Mouse (Mus musculus) hindbrain, embryonic 12.5 days (tissue): ENCODE data around the gene A830031A19Rik. TPM values are rescaled to one million over a fixed set of nuclear protein-coding genes. Genes with fewer than 3 reads are reported as not detected.

ENCODE experiments used
- ATAC-seq: fragments of 200-750 bp; cut with Nextera tagmentation; 2 replicates; pipeline ENCODE4 v1.8.0; 2017; ENCODE audit warnings: moderate TSS enrichment; ENCODE audit not compliant: low FRiP score
- H3K27ac ChIP-seq: fragments of 300-500 bp; sonication (generic); 2 replicates; pipeline ENCODE4 v1.5.1; 2016; ENCODE audit warnings: mild to moderate bottlenecking
- H3K27me3 ChIP-seq: fragments of 300-500 bp; sonication (generic); 2 replicates; pipeline ENCODE4 v1.6.1; 2016; ENCODE audit warnings: mild to moderate bottlenecking
- H3K36me3 ChIP-seq: fragments of 300-500 bp; sonication (generic); 2 replicates; pipeline ENCODE4 v1.6.1; 2016; ENCODE audit warnings: mild to moderate bottlenecking
- H3K4me1 ChIP-seq: fragments of 300-500 bp; sonication (generic); 2 replicates; pipeline ENCODE4 v1.6.1; 2016
- H3K4me2 ChIP-seq: fragments of 300-500 bp; sonication (generic); replicated peaks from 2 replicates; pipeline ENCODE4 v1.6.1; 2016; ENCODE audit warnings: mild to moderate bottlenecking
- H3K4me3 ChIP-seq: fragments of 300-500 bp; sonication (generic); 2 replicates; pipeline ENCODE4 v1.5.1; 2016; ENCODE audit warnings: mild to moderate bottlenecking
- H3K9ac ChIP-seq: fragments of 300-500 bp; sonication (generic); 2 replicates; pipeline ENCODE4 v1.6.1; 2016; ENCODE audit warnings: mild to moderate bottlenecking, moderate library complexity
- H3K9me3 ChIP-seq: fragments of 300-500 bp; sonication (generic); replicated peaks from 2 replicates; pipeline ENCODE4 v1.6.1; 2016; ENCODE audit warnings: mild to moderate bottlenecking
- WGBS: fragments of 180-500 bp; shearing (Covaris S2); methylation state at CpG from one replicate; pipeline ENCODE4 v1.1.7; 2016; 5-methylcytosine and 5-hydroxymethylcytosine counted together
- polyA plus RNA-seq: library from polyadenylated mRNA; unstranded; fragments of >200 nt; fragmentation: Nextera tagmentation; extraction: Ambion mirVana; gene quantifications from 2 replicates; pipeline ENCODE4 v1.2.1, GENCODE M21; 2016

The A830031A19Rik gene
- polyA plus RNA-seq, 1 experiment from 2014 or later, result not detected

DNA sequence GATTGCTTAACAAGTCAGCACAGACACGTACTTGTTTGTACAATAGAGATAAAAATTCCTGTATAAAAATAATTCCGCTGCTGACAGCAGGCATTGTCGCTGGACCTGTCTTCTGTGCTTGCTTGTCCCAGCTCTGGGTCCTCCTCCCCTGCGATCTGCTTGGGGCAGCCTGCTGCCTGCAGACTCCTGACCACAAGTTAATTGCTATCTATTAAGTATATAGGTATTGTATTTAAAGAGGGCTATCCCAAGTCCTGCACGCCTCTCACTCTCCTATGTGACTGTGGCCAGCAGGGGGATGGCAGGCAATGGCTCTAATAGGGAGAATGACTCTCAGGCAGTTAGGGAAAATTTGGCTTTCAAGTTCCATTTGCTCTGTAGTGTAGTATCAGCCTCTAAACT lies 19.2 kb upstream of the A830031A19Rik start:
- no peaks in the 10 kb centered on the region for H3K27me3 ChIP-seq
- H3K9ac ChIP-seq, result no peak overlapping the region
- ATAC-seq, result no peak
- H3K27ac ChIP-seq, result no peak overlapping the region
- no peak overlapping the region for H3K4me2 ChIP-seq
- H3K9me3 ChIP-seq, result no peaks in the 10 kb centered on the region
- H3K4me3 ChIP-seq, result no peak overlapping the region
- WGBS, result 47% methylated on average over 5 of the region's 5 CpGs
- peaks cover 83% of the 10 kb centered on the region for H3K4me1 ChIP-seq
- no peaks in the 10 kb centered on the region for H3K36me3 ChIP-seq

GRCm38 (mm10) chr11:24092618-24093017 lies 17.8 kb upstream of the A830031A19Rik start:
- Histone ChIP-seq H3K27me3 (no peaks in the 10 kb centered on the region), H3K4me1 (peaks cover 81% of the 10 kb centered on the region), H3K4me2 (no peak overlapping the region), H3K9me3 (no peaks in the 10 kb centered on the region), H3K27ac (no peak overlapping the region), H3K4me3 (no peak overlapping the region), H3K9ac (no peak overlapping the region), H3K36me3 (peaks cover 8% of the 10 kb centered on the region)
- WGBS, result 55% methylated on average over 3 of the region's 3 CpGs
- ATAC-seq, result no peak

DNA sequence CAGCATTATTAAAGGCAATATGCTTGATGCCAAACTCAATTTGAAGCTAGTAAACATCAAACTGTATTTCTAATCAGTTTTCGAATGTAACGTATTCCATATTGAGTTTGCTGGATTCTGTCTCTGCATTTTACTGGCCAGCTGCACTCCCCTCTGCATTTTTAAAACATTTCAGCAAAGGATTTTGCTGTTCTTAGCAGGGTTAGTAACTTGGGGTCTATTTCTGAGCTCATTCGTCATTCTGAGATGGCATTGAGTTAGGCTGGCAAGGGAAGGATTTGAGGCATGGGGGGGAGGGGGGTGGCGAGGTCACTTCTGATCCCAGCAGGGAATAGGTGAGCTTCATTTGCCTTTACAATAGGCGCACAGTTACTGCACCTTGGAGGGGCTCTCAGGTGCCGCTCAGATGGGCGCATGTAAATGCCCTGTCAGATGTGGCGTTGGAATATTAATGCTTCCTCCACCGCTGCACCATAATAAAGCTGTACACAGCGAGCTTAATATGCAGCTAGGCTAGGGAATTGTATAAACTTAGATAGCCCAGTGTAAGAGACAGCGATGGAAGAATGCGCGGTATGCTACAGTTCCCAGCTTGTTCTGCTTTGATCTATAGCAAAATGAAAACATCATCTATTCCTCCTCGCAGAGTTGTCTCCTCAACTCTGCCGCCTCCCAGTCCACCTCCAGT lies 16.7 kb upstream of the A830031A19Rik start:
- 21% methylated on average over 15 of the region's 15 CpGs for WGBS
- H3K27ac ChIP-seq, result 0 out of 2 replicates have a peak overlapping the region, but pooled peaks have one; percentile 12
- H3K27me3 ChIP-seq, result no peaks in the 10 kb centered on the region
- no peaks in the 10 kb centered on the region for H3K9me3 ChIP-seq
- peak; percentile 28 for ATAC-seq
- peaks cover 77% of the 10 kb centered on the region for H3K4me1 ChIP-seq
- no peak overlapping the region for H3K4me3 ChIP-seq
- H3K9ac ChIP-seq, result no peak overlapping the region
- peaks cover 19% of the 10 kb centered on the region for H3K36me3 ChIP-seq
- peak overlapping the region; percentile 21 for H3K4me2 ChIP-seq

- Histone ChIP-seq H3K9me3 (no peaks in the 10 kb centered on the region), H3K27me3 (no peaks in the 10 kb centered on the region), H3K9ac (no peak overlapping the region), H3K4me3 (no peak overlapping the region), H3K27ac (0 out of 2 replicates have a peak overlapping the region, but pooled peaks have one; percentile 25), H3K4me2 (no peak overlapping the region), H3K36me3 (peaks cover 29% of the 10 kb centered on the region), H3K4me1 (peaks cover 77% of the 10 kb centered on the region)
- no peak for ATAC-seq
- 75% methylated on average over 4 of the region's 4 CpGs for WGBS
These were observed 15.6 kb upstream of the A830031A19Rik start for GRCm38 (mm10) chr11:24090443-24090842.

GRCm38 (mm10) chr11:24087069-24087468 lies 12.2 kb upstream of the A830031A19Rik start:
- 74% methylated on average over 4 of the region's 4 CpGs for WGBS
- H3K9me3 ChIP-seq, result no peaks in the 10 kb centered on the region
- no peak overlapping the region for H3K4me3 ChIP-seq
- no peak overlapping the region for H3K4me2 ChIP-seq
- no peak for ATAC-seq
- no peak overlapping the region; the same call in 1 of the 2 replicates for H3K9ac ChIP-seq
- no peak overlapping the region for H3K27ac ChIP-seq
- H3K4me1 ChIP-seq, result peaks cover 74% of the 10 kb centered on the region
- H3K36me3 ChIP-seq, result peaks cover 32% of the 10 kb centered on the region
- no peaks in the 10 kb centered on the region for H3K27me3 ChIP-seq

GRCm38 (mm10) chr11:24085986-24086385 lies 11.1 kb upstream of the A830031A19Rik start:
- Histone ChIP-seq H3K9ac (no peak overlapping the region; the same call in 1 of the 2 replicates), H3K4me3 (no peak overlapping the region), H3K36me3 (peaks cover 32% of the 10 kb centered on the region), H3K4me2 (no peak overlapping the region), H3K27ac (no peak overlapping the region), H3K9me3 (no peaks in the 10 kb centered on the region), H3K27me3 (no peaks in the 10 kb centered on the region), H3K4me1 (peaks cover 65% of the 10 kb centered on the region)
- no peak for ATAC-seq
- 55% methylated on average over 6 of the region's 6 CpGs for WGBS

GRCm38 (mm10) chr11:24084590-24084989 lies 9.7 kb upstream of the A830031A19Rik start:
- Histone ChIP-seq H3K27ac (no peak overlapping the region), H3K27me3 (no peaks in the 10 kb centered on the region), H3K36me3 (peaks cover 32% of the 10 kb centered on the region), H3K9ac (no peak overlapping the region), H3K4me2 (peak overlapping the region; percentile 26), H3K4me1 (peaks cover 53% of the 10 kb centered on the region), H3K4me3 (no peak overlapping the region), H3K9me3 (no peaks in the 10 kb centered on the region)
- WGBS, result 57% methylated on average over 4 of the region's 4 CpGs
- ATAC-seq, result no peak

DNA sequence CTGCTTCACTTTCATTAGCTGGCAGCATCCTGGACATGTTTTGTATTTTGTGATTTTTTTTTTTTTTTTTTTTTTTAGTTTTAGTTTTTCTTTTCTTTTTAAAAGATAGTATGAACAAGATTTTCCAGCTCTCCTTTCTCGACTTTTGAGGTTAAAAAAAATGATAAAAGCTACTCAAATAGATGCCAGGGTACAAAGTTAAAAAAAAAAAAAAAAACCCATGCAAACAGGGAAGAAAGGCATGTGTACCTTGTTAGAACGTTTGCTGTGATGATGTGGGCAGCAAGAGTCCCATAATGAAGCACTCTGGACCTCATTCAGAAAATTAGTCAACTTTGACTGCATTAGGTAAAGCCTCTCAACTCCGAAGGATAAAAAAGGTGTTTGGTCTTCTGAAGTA lies 9.2 kb upstream of the A830031A19Rik start:
- WGBS, result 57% methylated on average over 3 of the region's 3 CpGs
- Histone ChIP-seq H3K4me1 (peaks cover 48% of the 10 kb centered on the region), H3K27ac (no peak overlapping the region), H3K4me3 (no peak overlapping the region), H3K4me2 (peak overlapping the region; percentile 90), H3K36me3 (peaks cover 32% of the 10 kb centered on the region), H3K9me3 (no peaks in the 10 kb centered on the region), H3K27me3 (no peaks in the 10 kb centered on the region), H3K9ac (no peak overlapping the region)
- no peak for ATAC-seq

DNA sequence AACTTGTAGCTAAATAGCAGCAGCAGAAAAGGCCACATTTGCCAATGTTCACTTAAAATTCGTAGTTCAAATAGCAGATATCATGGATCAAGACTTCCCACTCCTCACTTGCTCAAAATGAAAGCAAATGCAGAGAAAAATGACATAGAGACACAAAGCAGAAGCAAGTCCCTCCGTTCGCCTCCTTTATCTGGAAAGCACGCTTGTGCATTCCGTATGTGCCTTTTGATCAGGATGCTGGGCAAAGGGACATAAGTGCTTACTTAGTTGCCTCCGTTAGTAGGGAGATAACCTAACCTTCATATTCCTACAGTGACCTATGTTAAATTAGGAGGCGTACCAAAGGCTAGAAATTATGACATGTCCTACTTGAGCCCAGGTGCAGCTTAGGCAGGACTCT lies 8.6 kb upstream of the A830031A19Rik start:
- ATAC-seq, result no peak
- WGBS, result 48% methylated on average over 7 of the region's 7 CpGs
- Histone ChIP-seq H3K27me3 (no peaks in the 10 kb centered on the region), H3K9ac (peak overlapping the region; percentile 51), H3K4me1 (peaks cover 43% of the 10 kb centered on the region), H3K36me3 (peaks cover 32% of the 10 kb centered on the region), H3K4me3 (peak overlapping the region; percentile 20), H3K4me2 (peak overlapping the region; percentile 90), H3K27ac (peak overlapping the region; percentile 62; the same call in 1 of the 2 replicates), H3K9me3 (no peaks in the 10 kb centered on the region)

DNA sequence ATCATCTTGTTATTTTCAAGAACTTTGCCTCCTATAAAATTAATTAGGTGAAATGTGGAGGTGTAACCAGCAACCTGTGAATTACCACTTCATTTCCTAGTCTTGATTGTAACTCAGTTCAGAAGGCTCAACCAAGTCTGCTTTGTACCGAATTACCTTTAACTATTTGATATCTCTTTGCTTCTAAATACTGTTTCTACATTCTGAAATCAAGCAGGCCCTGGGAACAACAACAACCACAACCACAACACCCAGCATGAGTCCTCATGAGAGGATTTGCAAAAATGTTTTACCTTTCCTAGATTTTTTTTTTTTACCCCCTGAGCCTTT lies 8.2 kb upstream of the A830031A19Rik start:
- H3K4me3 ChIP-seq, result peak overlapping the region; percentile 20
- peak overlapping the region; percentile 51; the same call in 1 of the 2 replicates for H3K9ac ChIP-seq
- peak overlapping the region; percentile 62; the same call in 1 of the 2 replicates for H3K27ac ChIP-seq

GRCm38 (mm10) chr11:24082385-24083075 lies 7.7 kb upstream of the A830031A19Rik start:
- peak overlapping the region; percentile 98 for H3K27ac ChIP-seq
- H3K4me1 ChIP-seq, result peaks cover 38% of the 10 kb centered on the region
- peak overlapping the region; percentile 67 for H3K4me3 ChIP-seq
- H3K9ac ChIP-seq, result peak overlapping the region; percentile 97
- peak overlapping the region; percentile 90 for H3K4me2 ChIP-seq
- H3K36me3 ChIP-seq, result peaks cover 23% of the 10 kb centered on the region
- H3K27me3 ChIP-seq, result no peaks in the 10 kb centered on the region
- H3K9me3 ChIP-seq, result no peaks in the 10 kb centered on the region
- no peak for ATAC-seq
- 13% methylated on average over 11 of the region's 11 CpGs for WGBS

More for the DNA sequence above, 8.2 kb upstream of the A830031A19Rik start:
- ATAC-seq, result no peak
- Histone ChIP-seq H3K4me1 (peaks cover 40% of the 10 kb centered on the region), H3K27me3 (no peaks in the 10 kb centered on the region), H3K36me3 (peaks cover 29% of the 10 kb centered on the region), H3K4me2 (peak overlapping the region; percentile 90), H3K9me3 (no peaks in the 10 kb centered on the region)
- WGBS, result 44% methylated on average over 1 of the region's 1 CpGs

DNA sequence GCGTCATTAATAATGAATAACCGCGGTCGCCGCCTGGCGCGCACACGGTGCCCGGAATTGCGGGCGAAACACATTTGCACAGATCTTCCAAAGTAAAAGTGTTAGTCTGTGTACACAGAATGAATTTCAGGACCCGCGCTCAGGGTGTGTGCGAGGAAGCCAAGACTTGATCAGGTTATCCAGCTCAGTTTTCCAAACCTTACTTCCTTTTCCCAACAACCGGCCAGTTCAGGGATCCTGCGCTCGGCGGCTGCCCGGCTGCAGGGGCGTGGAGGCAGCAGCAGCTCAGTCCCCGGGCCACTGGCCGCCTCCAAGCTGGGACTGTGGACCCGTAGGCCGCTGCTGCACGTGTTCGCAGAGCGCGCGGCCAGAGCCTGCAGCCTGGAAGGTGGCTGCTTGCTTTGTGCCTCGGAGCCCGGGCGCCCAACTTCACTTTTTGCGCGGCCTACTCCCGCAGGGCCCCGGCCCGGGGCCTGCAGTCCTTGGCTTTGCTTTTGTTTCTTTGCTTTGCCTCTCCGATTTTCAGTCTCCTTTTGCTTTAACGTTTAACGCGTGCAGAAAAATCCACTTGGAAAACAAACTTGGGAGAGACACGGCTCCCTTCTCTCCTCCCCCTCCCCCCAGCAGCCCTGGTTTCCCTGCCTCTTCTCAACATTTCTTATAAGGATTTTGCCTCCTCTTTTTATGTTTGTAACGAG lies 7.0 kb upstream of the A830031A19Rik start:
- ATAC-seq, result peak; percentile 16; the same call in 1 of the 2 replicates
- Histone ChIP-seq H3K4me2 (peak overlapping the region; percentile 90), H3K36me3 (peaks cover 16% of the 10 kb centered on the region), H3K4me1 (peaks cover 34% of the 10 kb centered on the region), H3K27ac (peak overlapping the region; percentile 98), H3K4me3 (peak overlapping the region; percentile 67), H3K9ac (peak overlapping the region; percentile 97), H3K27me3 (no peaks in the 10 kb centered on the region), H3K9me3 (no peaks in the 10 kb centered on the region)
- WGBS, result under 1% methylated on average over 43 of the region's 43 CpGs
